Mouse (Mus musculus) heart, embryonic 14.5 days (tissue): ENCODE data around the gene Ccer2. TPM values are rescaled to one million over a fixed set of nuclear protein-coding genes. Genes with fewer than 3 reads are reported as not detected.

Experiments
- ATAC-seq: fragments of 200-750 bp; cut with Nextera tagmentation; 2 replicates; pipeline ENCODE4 v1.8.0; 2017; ENCODE audit warnings: low read depth, moderate TSS enrichment; ENCODE audit not compliant: insufficient number of reproducible peaks, insufficient read depth, low FRiP score
- H3K27ac ChIP-seq, 2 experiments: fragments of 200-500 bp in 1 of 2; fragments of 300-500 bp in 1 of 2; sonication (generic) in 1 of 2; replicated peaks in 1 of 2; 2 replicates each; pipeline ENCODE4 v1.5.1; 2012 to 2014; ENCODE audit warnings: low read depth in 2 of 2, low read length in 2 of 2, control low read depth in 1 of 2, mild to moderate bottlenecking in 1 of 2, mixed read lengths in 1 of 2; ENCODE audit not compliant: control insufficient read depth in 1 of 2, insufficient read depth in 1 of 2
- H3K27me3 ChIP-seq: fragments of 300-500 bp; sonication (generic); 2 replicates; pipeline ENCODE4 v1.6.1; 2014; ENCODE audit warnings: mild to moderate bottlenecking, low read length, control low read depth; ENCODE audit not compliant: control insufficient read depth, insufficient read depth
- H3K36me3 ChIP-seq: fragments of 300-500 bp; sonication (generic); 2 replicates; pipeline ENCODE4 v1.6.1; 2014; ENCODE audit warnings: mild to moderate bottlenecking, control low read depth, low read length, mixed read lengths; ENCODE audit not compliant: control insufficient read depth, insufficient read depth
- H3K4me1 ChIP-seq, 2 experiments: fragments of 200-500 bp in 1 of 2; fragments of 300-500 bp in 1 of 2; sonication (generic) in 1 of 2; 2 replicates each; pipeline ENCODE4 v1.6.1; 2012 to 2014; ENCODE audit warnings: low read length in 2 of 2, control low read depth in 1 of 2, mixed read lengths in 1 of 2; ENCODE audit not compliant: control insufficient read depth in 2 of 2, insufficient read depth in 2 of 2
- H3K4me2 ChIP-seq: fragments of 300-500 bp; sonication (generic); 2 replicates; pipeline ENCODE4 v1.6.1; 2014; ENCODE audit warnings: mild to moderate bottlenecking, low read length
- H3K4me3 ChIP-seq, 2 experiments: fragments of 200-500 bp in 1 of 2; fragments of 300-500 bp in 1 of 2; sonication (generic) in 1 of 2; 2 replicates each; pipeline ENCODE4 v1.5.1; 2012 to 2014; ENCODE audit warnings: low read length in 2 of 2, mild to moderate bottlenecking in 2 of 2, control low read depth in 1 of 2, low read depth in 1 of 2, moderate library complexity in 1 of 2; ENCODE audit not compliant: control insufficient read depth in 1 of 2, insufficient read depth in 1 of 2
- H3K9ac ChIP-seq: fragments of 300-500 bp; sonication (generic); 2 replicates; pipeline ENCODE4 v1.6.1; 2014; ENCODE audit warnings: mild to moderate bottlenecking, low read length
- H3K9me3 ChIP-seq: fragments of 300-500 bp; sonication (generic); 2 replicates; pipeline ENCODE4 v1.6.1; 2016; ENCODE audit warnings: low read length, control low read depth; ENCODE audit not compliant: control insufficient read depth
- WGBS: fragments of 180-500 bp; shearing (Covaris S2); extraction: QIAGEN DNeasy Blood & Tissue Kit; methylation state at CpG from one replicate; pipeline ENCODE4 v1.1.7; 2014; 5-methylcytosine and 5-hydroxymethylcytosine counted together
- polyA plus RNA-seq: library from polyadenylated mRNA; unstranded; fragments of >200 nt; fragmentation: Nextera tagmentation; extraction: Ambion mirVana; gene quantifications from 2 replicates; pipeline ENCODE4 v1.2.1, GENCODE M21; 2014

The Ccer2 gene
- polyA plus RNA-seq, 1 experiment from 2014 or later, result not detected

GRCm38 (mm10) chr7:28732341-28733142 lies 23.4 kb upstream of the Ccer2 start:
- Histone ChIP-seq H3K27me3 (no peaks in the 10 kb centered on the region), H3K4me3 (peak overlapping the region; percentile 48 to 57), H3K36me3 (peaks cover 24% of the 10 kb centered on the region), H3K4me1 (peaks cover 7 to 8% of the 10 kb centered on the region in 2 experiments), H3K9ac (peak overlapping the region; percentile 56), H3K27ac (no peak overlapping the region), H3K4me2 (peak overlapping the region; percentile 87), H3K9me3 (peaks cover 6% of the 10 kb centered on the region)
- ATAC-seq, result peak; percentile 76
- WGBS, result 3% methylated on average over 58 of the region's 58 CpGs

GRCm38 (mm10) chr7:28733211-28733610 lies 22.8 kb upstream of the Ccer2 start:
- peaks cover 6% of the 10 kb centered on the region for H3K9me3 ChIP-seq
- H3K36me3 ChIP-seq, result peaks cover 30% of the 10 kb centered on the region
- peak overlapping the region; percentile 48 to 57 for H3K4me3 ChIP-seq
- no peaks in the 10 kb centered on the region for H3K27me3 ChIP-seq
- H3K4me2 ChIP-seq, result peak overlapping the region; percentile 87
- peaks cover 7 to 8% of the 10 kb centered on the region in 2 experiments for H3K4me1 ChIP-seq
- no peak for ATAC-seq
- WGBS, result 19% methylated on average over 11 of the region's 11 CpGs
- H3K9ac ChIP-seq, result peak overlapping the region; percentile 56; the same call in 1 of the 2 replicates
- no peak overlapping the region for H3K27ac ChIP-seq

DNA sequence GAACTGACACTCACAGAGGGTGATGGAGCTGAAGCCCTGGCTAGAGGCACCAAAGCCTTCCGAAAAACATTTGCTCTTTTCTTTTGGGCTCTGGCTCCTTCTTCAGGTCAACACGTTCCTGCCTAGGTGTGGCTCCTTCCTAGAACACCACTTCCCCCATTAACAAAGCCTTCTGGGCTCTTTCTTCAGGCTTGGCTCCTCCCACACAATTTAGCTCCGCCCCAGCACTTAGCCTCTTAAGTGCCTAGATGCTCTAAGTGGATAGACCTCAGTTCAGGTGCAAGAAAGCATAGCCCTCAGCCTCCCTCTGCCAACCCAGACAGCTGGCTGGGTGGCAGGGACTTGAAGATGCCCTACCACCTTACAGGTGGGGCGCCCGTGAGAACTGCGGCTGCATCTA lies 20.3 kb upstream of the Ccer2 start:
- 75% methylated on average over 6 of the region's 6 CpGs for WGBS
- Histone ChIP-seq H3K9me3 (peaks cover 6% of the 10 kb centered on the region), H3K4me1 (peaks cover 8 to 10% of the 10 kb centered on the region in 2 experiments), H3K4me3 (no peak overlapping the region), H3K36me3 (peaks cover 48% of the 10 kb centered on the region), H3K27ac (no peak overlapping the region), H3K9ac (no peak overlapping the region), H3K27me3 (no peaks in the 10 kb centered on the region), H3K4me2 (no peak overlapping the region)
- ATAC-seq, result no peak

GRCm38 (mm10) chr7:28739829-28740228 lies 16.1 kb upstream of the Ccer2 start:
- Histone ChIP-seq H3K4me3 (no peak overlapping the region), H3K36me3 (peaks cover 56% of the 10 kb centered on the region)
- no peak for ATAC-seq

GRCm38 (mm10) chr7:28740949-28741348 lies 15.0 kb upstream of the Ccer2 start:
- 28% methylated on average over 9 of the region's 9 CpGs for WGBS
- Histone ChIP-seq H3K4me2 (peak overlapping the region; percentile 95), H3K27me3 (no peaks in the 10 kb centered on the region), H3K4me1 (peaks cover 5 to 14% of the 10 kb centered on the region in 2 experiments), H3K36me3 (peaks cover 56% of the 10 kb centered on the region), H3K4me3 (peak overlapping the region; percentile 76 to 96), H3K9me3 (no peaks in the 10 kb centered on the region), H3K9ac (peak overlapping the region; percentile 88), H3K27ac (peak overlapping the region; percentile 66 to 73)
- ATAC-seq, result no peak

More at GRCm38 (mm10) chr7:28739829-28740228, 16.1 kb upstream of the Ccer2 start:
- Histone ChIP-seq H3K9me3 (no peaks in the 10 kb centered on the region), H3K4me2 (no peak overlapping the region), H3K9ac (no peak overlapping the region), H3K27ac (no peak overlapping the region), H3K4me1 (peaks cover 5 to 14% of the 10 kb centered on the region in 2 experiments), H3K27me3 (no peaks in the 10 kb centered on the region)
- 93% methylated on average over 21 of the region's 21 CpGs for WGBS

- Histone ChIP-seq H3K9me3 (no peaks in the 10 kb centered on the region), H3K9ac (peak overlapping the region; percentile 88), H3K4me3 (peak overlapping the region; percentile 76 to 96), H3K36me3 (peaks cover 56% of the 10 kb centered on the region), H3K4me2 (peak overlapping the region; percentile 95), H3K27ac (peak overlapping the region; percentile 66 to 73), H3K4me1 (peaks cover 5 to 14% of the 10 kb centered on the region in 2 experiments), H3K27me3 (no peaks in the 10 kb centered on the region)
- WGBS, result 3% methylated on average over 13 of the region's 13 CpGs
- 0 out of 2 replicates have a peak, but pooled peaks have one; percentile 2 for ATAC-seq
Observed at GRCm38 (mm10) chr7:28741368-28741708, 14.6 kb upstream of the Ccer2 start.

DNA sequence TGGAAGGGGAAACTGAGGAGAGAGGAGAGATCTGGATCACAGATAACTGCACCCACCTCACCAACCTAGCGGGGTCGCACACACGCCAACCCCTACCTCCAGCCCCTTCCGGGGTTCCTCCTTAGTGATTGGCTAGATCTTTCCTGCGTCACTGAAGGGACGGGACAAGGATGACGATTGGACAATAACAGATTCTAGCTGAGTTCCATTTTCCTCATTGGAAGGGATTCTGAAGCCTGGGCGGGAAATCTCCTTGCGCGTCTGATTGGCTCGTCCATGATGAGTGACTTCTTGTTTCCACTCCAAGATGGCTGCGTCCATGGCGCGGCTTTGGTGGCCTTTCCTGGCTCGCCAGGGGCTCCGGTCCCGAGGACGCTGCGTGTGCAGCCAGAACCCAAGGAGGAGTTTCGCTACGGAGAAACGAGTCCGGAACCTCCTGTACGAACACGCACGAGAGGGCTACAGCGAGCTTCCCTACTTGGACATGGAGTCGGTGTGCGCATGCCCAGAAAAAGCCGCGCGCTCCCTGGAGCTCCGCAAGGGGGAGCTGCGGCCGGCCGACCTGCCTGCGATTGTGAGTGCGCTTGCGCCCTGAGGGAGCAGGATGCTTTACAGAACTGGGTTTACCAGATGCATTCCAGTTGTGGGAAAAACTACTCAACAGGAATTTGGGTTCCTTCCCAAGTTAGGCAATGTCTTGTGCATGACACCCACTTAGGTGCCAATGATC lies 14.1 kb upstream of the Ccer2 start, which contains the start of the genes Mrps12 and Sars2:
Gene Mrps12 (minus strand): TSS at position 112 of the 730 bp plus-strand sequence.
Gene Sars2 (plus strand): TSS at position 284 of the 730 bp plus-strand sequence.
- peak; percentile 98 for ATAC-seq
- peak within 1 kb of the TSS; percentile 78 to 91 for H3K27ac ChIP-seq
- peak within 1 kb of the TSS; percentile 95 for H3K4me2 ChIP-seq
- peak within 1 kb of the TSS; percentile 88 for H3K9ac ChIP-seq
- 0% methylated on average over 39 of the region's 39 CpGs for WGBS
- no peaks in the 10 kb centered on the region for H3K27me3 ChIP-seq
- peaks cover 5 to 14% of the 10 kb centered on the region in 2 experiments for H3K4me1 ChIP-seq
- H3K36me3 ChIP-seq, result peaks cover 56% of the 10 kb centered on the region
- H3K9me3 ChIP-seq, result no peaks in the 10 kb centered on the region
- peak within 1 kb of the TSS; percentile 76 to 96 for H3K4me3 ChIP-seq
